Mouse (Mus musculus) cerebellum, adult 11 months (tissue): ENCODE results near the gene Fblim1.
A peak's percentile ranks its signal among the peaks of the same experiment; 100 is the strongest.
"Not testable (repeated sequence)": the region's sequence is repeated elsewhere in the genome, so short reads cannot be mapped to it uniquely, and the experiment has no call there.

Experiments used
- DNase-seq: peaks from one replicate; pipeline ENCODE4 v3.0.0; 2022

The Fblim1 gene

GRCm38 (mm10) chr4:141564660-141565059 is 41.2 kb downstream of the Fblim1 start:
- no peak for DNase-seq

GRCm38 (mm10) chr4:141564209-141564608 is 41.7 kb downstream of the Fblim1 start:
- DNase-seq = no peak

DNA sequence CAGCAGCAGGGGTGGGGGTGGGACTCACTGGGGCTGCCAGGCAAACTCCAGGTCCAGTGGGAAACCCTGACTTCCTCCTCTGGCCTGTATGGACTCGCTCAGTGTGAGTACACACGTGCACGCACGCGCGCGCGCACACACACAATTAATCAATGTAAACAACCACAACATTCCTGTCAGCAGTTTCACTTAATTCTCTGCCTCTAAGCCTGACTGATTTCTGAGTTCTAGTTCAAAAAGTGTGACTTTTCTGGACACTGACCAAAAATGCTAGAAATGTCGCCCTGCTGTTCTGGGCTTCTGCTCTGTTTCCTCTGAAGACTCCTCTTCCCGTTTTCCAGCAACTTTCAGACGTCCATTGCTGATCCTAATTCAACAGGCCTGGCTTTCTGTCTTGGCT is 43.6 kb downstream of the Fblim1 start:
- DNase-seq = no peak

DNA sequence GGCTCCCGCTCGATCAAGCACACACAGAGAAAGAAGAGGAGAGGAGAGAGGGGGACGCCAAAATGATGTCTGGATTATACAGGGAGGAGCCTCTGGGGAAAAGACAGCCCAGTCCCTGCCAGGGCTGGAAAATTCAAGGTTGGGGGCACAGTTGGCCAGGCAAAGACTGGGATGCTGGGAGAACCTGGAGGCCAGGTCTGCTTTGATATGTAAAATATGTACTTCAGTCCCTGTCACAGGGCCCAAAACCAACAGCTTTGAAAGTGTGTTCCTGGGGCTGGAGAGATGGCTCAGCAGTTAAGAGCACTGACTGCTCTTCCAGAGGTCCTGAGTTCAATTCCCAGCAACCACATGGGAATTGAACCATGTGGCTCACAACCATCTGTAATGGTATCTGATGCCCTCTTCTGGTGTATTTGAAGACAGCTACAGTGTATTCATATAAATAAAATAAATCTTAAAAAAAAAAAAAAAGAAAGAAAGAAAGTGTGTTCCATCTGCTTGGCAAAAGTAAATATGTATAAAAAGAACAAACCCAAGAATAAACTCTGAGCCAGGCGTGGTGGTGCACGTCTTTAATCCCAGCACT is 44.5 kb downstream of the Fblim1 start:
- DNase-seq = not testable (repeated sequence)

- DNase-seq = peak; percentile 81
Measured at GRCm38 (mm10) chr4:141559898-141560263, 46.0 kb downstream of the Fblim1 start.

GRCm38 (mm10) chr4:141559131-141559897 is 46.6 kb downstream of the Fblim1 start:
- DNase-seq = peak; percentile 68

GRCm38 (mm10) chr4:141558658-141559057 is 47.2 kb downstream of the Fblim1 start:
- DNase-seq = no peak

DNA sequence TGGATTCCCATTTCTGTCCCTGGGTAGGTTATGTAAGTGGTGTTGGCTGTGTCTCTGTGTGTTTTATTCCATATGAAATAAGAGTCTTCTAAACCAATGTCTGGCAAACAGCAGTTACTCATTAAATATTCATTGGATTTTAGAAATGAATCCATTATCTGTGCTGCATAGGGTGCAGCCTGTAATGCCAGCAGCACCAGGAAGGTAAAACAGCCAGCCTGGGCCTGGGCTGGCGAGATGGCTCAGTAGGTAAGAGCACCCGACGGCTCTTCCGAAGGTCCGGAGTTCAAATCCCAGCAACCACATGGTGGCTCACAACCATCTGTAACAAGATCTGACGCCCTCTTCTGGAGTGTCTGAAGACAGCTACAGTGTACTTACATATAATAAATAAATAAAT is 49.7 kb downstream of the Fblim1 start:
- not testable (repeated sequence) for DNase-seq

GRCm38 (mm10) chr4:141554255-141554865 is 51.5 kb downstream of the Fblim1 start:
- DNase-seq = not testable (repeated sequence)

DNA sequence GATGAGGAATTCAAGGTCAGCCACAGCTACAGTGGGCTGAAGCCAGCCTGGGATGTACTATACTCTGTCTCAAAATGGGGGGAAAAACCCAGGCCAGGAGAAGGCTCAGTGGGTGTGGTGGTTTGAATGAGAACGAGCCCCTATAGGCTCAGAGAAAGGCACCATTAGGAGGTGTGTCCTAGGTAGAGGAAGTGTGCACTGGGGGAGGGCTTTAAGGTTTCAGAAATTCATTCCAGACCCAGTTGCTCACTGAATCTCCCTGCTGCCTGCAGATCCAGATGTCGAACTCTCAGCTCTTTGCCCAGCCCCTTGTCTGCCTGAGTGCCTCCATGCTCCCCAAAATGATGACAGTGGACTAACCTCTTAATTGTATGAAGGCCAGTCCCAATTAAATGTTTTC is 53.4 kb downstream of the Fblim1 start:
- DNase-seq = no peak

DNA sequence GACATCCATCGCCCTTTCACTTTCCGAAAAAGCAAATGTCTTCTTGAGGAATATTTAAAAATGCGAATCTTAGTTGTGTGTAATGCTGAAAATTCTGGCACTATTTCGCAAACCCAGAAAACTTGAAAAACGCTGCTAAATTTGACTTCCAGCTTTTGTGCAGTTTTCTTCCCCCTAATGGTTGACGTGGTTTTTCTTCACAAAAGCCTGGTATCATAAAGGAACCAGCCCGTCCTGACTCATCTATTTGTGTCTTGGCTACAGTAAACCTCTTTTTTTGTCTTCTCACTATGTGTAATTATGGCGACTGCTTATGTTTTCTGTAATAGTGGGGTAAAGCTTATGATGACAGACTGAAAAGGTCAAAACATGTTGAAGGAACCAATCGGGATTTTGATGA is 58.6 kb downstream of the Fblim1 start:
- DNase-seq = no peak

- peak; percentile 81 for DNase-seq
Measured at GRCm38 (mm10) chr4:141546334-141547200, 59.3 kb downstream of the Fblim1 start.

DNA sequence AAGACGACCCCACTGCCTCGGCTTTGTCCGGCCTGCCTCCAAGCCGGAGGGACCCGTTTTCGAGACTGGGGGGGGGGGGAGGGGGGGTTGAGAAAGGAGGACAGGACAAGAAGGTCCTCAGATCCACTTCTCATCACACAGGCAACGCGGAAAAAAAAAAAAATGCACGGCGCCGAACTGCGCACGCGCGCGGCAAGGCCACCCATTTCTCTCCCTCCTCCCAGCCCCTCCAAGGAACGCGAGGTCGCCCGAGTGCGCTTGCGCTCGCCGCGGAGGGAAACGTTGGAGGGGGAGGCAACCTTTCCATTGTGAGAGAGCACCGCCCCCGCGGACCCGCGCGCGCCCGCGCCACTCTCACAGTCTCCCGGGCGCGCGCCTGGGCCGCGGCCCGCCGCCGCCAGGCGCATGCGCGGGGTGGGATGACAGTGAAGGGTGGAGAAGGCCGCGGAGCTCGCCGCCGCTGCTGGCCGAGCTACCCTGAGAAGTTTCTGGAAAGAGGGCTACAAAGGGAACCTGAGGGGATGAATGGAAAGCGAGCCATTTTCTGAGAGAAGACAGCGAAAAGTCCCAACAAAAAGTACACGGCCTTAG is 60.1 kb downstream of the Fblim1 start:
- peak; percentile 99 for DNase-seq

DNA sequence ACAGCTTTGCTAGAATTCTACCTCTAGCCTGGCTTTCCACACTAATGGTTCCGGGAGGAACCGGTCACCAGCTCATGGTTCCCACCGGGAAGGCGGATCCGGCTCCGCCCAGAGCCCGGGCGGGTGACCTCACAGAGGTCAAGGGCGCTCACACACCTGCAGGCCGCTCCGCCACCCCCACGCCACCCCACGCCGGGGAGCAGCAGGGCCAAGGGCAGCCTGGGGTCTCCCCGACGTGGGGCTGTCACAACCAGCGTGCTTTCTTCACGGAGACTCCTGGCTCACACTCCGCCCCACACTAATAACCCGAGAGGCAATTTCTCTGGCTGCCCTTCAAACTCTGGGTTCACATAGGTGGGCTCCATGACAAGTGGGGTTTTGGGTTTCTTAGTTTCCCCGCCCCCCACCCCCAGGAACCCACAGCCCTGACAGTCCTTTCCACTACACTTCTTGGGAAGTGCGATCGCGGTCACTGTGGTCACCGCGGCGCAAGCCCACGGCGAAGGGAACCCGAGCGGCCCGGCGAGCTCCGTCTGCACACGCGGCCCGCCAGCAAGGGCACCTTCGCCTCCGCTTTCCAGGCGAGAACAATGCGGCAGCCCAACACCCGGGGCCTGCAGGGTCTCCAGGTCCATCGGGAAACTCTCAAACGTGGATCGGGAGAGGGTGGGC is 60.7 kb downstream of the Fblim1 start:
- peak; percentile 80 for DNase-seq

GRCm38 (mm10) chr4:141544536-141544935 is 61.4 kb downstream of the Fblim1 start:
- DNase-seq = no peak

GRCm38 (mm10) chr4:141543593-141543992 is 62.3 kb downstream of the Fblim1 start:
- DNase-seq = no peak

DNA sequence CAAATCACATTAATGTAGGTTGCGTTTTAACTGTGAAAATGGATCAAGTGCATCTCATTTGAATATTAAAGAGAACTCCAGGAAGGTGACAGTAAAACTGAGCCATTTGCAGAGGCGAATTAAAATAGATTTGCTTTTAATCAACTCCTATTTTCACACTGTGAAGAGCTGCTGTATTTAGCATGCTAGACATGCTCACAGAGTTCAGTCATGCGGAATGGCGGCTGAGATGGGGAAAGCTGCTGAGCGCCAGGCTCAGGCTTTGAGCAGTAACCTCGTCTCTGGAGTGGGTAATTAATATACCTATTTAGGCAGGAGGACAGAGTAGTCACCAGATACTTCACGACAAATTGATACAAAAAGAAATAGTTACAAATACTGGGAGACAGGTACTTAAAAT is 64.0 kb downstream of the Fblim1 start:
- no peak for DNase-seq

- no peak for DNase-seq
Measured at GRCm38 (mm10) chr4:141540844-141541243, 65.1 kb downstream of the Fblim1 start.

DNA sequence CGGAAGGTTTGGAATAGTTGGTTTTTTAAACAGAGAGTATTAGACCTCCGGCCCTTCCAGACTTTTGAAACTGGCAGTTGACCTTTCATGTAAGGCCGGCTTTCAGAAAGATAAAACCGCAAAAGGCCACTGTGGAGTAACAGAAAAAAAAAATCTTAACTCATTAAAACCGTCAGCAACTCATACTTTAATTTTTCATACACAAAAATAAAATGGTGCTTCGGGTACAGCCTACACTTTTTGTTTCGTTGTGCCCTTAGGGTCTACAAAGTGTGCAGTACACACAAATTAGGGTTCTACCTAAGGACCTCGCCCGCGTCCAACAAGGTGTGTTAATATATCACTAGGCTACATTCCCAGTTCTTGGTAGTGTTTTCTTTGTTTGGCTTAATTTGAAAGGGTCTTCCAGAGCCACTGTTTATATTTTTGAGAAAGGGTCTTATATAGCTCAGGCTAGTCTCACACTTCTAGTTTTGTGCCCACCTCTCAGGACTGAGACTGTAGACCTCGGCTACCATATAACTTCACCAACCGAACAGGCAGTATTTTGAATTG is 66.6 kb downstream of the Fblim1 start:
- no peak for DNase-seq

- peak; percentile 95 for DNase-seq
Measured at GRCm38 (mm10) chr4:141538408-141539212, 67.3 kb downstream of the Fblim1 start, which contains the start of gene Spen. TSS of gene Spen (minus strand) at chr4:141538597.
